Mouse (Mus musculus) brain, embryonic 14.5 days (tissue): ENCODE results near the gene Hexim1.

Experiments
- CTCF ChIP-seq: fragments of 200-500 bp; IDR thresholded peaks from 2 replicates; pipeline ENCODE4 v1.5.1; 2012; ENCODE audit warnings: inconsistent platforms, mild to moderate bottlenecking, moderate library complexity, borderline replicate concordance; ENCODE audit not compliant: insufficient read depth, insufficient read length; ENCODE audit errors: extremely low read depth
- POLR2A ChIP-seq: fragments of 200-500 bp; IDR thresholded peaks from 2 replicates; pipeline ENCODE4 v1.6.1; 2012; ENCODE audit warnings: mild to moderate bottlenecking, inconsistent platforms, borderline replicate concordance; ENCODE audit not compliant: poor library complexity, insufficient read depth, insufficient read length, severe bottlenecking; ENCODE audit errors: extremely low read depth

DNA sequence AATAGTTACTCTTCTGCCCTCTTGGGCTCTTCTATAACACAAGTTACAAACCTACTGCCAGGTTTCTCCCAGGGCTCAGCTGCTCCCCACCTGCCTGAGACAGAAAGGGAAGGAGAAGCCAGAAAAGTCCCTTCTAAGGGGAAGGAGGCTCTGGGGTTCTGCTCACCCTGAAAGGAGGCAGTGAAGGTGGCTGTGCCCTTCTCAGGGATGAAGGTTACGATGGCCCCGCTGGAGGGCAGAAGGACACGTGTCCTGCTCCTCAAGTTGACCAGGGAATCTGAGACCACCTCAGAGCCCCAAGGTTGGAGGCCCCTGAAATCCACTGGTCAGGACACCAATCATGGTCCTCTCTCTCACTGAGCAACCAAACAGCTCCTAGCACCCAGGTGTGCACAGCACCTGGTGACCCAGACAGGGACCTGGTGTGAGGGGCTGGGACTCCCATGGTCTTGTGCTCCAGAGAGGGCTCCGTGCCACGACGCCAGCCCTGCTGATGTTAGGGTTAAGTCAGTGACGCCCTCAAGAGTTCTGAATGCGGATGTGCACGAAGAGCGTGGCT is 45.6 kb upstream of the Hexim1 start:
- no peak for TF ChIP-seq POLR2A
- no peak for TF ChIP-seq CTCF
